Mouse (Mus musculus) gastrocnemius, postnatal 14 days (tissue): Measurements from ENCODE around the gene Peak1. TPM values are rescaled to one million over a fixed set of nuclear protein-coding genes. Genes with fewer than 3 reads are reported as not detected.
A peak's percentile ranks its signal among the peaks of the same experiment; 100 is the strongest.

ENCODE experiments used
- DNase-seq: peaks from one replicate; pipeline ENCODE4 v3.0.0; 2021; ENCODE audit warnings: mixed read lengths
- intact Hi-C: fragments of 180-260 bp; cut with DNase I; formaldehyde crosslinking; loops from one replicate; pipeline ENCODE4 v1.15.1; 2025; ENCODE audit warnings: low total_unique reads
- total RNA-seq, 2 experiments: library from RNA; stranded (reverse); gene quantifications; 2 replicates each; pipeline ENCODE4 v1.2.3; 2021

Gene Peak1
- total RNA-seq, 2 experiments from 2014 or later = 17.1 to 18.3 TPM

DNA sequence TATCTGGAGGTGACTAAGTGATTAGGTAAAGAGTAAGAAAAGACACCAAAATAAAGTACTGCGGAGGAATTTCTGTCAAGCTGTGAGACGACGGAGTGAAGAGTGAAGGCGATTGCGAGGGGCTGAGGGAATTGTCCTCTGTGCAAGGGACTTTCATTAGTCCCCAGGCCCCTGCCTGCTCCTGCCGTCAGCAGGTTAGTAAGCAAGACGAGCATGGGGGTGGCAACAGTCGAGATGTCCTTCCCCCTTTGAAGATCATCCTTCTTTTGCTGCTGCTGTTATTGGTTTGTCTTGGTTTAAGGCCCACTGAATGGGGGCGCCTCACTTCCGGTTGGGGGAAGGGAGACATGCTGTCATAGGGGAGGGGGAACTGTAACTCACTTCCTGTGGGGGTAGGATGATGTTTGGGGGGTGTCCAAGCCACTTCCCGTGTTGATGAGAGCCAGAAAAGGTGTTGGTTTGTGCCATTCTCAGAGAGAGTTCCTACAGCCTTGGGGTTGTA is 922 bp upstream of the Peak1 start:
- intact Hi-C loops = loop anchor here (5.0 to 10.0 kb wide), 2 partner anchors 89 to 154 kb away; no protein-coding TSS in a partner anchor
- peak; percentile 73 for DNase-seq

DNA sequence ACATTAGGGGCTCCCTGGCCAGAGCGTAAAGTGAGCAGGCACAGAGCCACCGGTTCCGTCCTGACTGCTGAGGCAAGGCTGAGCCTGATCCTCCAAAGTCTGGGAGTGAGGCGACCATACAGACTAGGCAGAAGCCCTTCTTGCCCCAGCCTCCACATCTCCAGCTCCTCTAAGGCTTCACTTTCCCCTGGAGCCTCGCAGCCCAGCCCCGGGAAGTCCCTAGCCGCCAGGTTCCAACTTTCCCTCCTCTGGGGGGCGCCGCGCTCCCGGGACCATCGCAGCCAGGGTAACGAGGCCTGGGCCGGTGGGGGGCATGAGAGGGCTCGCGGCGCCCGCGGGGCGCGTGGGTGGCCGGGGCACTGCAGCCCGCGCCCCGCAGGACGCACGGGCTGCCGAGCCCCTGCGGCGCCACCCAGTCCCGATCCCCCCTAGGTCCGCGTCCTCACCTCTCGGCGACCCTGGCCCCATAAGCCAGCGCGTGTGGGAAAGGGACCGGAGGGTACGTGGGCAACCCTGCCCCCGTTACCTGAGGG is 386 bp downstream of the Peak1 start:
- DNase-seq = peak; percentile 87
- intact Hi-C loops = loop anchor here (5.0 to 10.0 kb wide), 2 partner anchors 90 to 153 kb away; no protein-coding TSS in a partner anchor

DNA sequence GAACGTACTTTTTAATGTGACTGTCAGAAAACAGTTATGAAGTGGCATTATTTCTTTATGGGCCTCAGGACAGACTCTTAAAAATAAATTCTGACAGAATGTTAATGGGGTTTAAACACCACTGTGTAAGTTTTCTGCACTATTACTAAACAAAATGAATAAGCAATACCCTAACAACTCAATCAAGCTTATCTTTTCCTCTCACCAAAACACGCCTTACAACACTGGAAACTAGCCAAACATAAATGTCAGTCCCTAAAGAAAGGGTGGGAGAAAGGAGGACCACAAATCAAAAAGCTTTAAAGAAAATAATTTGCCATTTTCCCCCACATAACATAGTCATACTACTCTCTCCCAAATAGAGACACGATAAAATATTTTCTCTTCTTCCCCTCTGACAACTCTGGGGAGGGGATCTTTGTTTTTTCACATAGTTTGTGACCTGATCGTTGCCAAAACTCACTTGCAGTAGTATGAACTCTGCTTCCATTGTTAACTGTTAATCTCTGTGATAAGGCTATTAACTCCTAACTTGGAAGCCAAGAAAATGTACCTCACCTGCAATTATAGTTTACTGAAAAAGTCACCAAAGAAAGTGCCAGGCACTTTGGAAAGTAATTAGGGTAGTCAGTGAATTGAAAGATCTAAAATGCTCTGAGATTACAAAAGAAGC is 1.8 kb downstream of the Peak1 start:
- intact Hi-C loops = loop anchor here (5.0 to 10.0 kb wide), 2 partner anchors 91 to 151 kb away; no protein-coding TSS in a partner anchor
- no peak for DNase-seq

DNA sequence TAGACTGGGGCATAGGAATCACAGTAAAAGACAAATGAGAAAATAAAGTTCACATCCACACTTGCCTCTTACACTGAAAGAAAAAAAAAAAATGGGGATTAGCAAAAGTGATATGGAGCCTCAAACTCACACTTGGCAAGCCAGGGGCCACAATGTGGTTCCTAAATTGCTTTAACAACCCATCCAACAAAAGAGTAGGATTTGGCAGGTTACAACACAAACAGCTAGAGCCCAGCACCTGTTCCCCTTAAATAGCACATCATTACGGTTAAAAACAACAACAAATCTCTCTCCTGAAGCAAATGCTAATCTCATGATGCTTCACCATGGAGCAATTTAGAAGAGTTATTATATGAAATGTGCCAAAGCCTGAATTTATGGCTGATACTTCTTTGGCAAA is 2.5 kb downstream of the Peak1 start:
- DNase-seq = no peak
- intact Hi-C loops = loop anchor here (5.0 to 10.0 kb wide), 2 partner anchors 92 to 151 kb away; no protein-coding TSS in a partner anchor

DNA sequence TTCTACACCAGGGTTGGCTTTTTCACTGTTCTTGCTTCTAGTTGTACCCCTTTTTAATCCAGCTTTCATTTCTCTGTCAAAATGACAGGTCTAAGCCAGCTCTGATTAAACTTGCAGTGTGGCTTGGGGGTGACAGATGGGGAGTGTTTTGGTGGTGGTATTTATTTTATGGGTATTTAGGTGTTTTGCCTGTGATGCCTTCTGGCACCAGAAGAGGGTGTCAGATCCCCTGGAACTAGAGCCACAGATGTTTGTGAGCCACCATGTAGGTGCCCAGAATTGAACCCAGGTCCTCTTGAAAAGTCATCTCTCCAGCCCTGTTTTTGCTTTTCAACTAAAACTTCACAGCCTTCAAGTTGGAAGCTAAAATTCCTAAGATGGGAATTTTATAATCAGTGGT is 3.5 kb downstream of the Peak1 start:
- intact Hi-C loops = loop anchor here (10.0 kb wide), 1 partner anchor 150 kb away; no protein-coding TSS in a partner anchor
- DNase-seq = no peak

DNA sequence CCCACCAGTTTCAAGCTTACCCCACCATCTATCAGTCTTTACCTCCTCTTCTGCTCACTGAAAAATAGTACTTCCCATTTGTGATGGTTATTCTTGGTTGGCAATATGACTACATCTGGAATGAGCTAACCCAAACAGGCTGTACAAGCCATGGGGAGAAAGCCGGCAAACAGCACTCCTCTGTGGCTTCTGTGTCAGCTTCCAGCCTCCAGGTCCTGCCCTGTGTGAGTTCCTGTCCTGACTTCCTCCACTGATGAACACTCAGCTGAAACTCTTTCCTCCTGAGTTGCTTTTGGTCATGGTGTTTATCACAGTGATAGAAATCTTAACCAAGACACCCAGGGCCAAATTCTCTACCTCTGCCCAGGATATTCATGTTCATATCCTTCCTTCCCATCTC is 5.2 kb downstream of the Peak1 start:
- DNase-seq = no peak

DNA sequence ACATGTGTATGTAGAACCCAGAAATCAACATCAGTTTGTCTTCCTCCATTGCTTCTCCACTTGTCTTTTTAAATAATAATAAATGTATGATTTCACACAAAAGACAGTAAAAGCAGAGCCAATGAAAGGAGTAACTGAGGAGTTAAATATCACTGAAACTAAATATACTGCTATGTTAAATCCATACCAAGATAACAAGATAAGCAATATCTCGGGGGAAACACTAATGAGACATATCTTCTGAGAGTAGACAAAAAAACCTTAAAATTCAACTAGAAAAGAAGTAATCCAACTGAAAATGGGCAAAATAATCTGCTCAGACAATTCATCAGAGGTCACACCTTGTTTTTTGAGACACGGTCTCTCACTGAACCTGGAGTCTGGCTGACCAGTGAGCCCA is 7.9 kb downstream of the Peak1 start:
- DNase-seq = no peak

More for the DNA sequence above, 5.2 kb downstream of the Peak1 start:
- intact Hi-C loops = loop anchor here (10.0 kb wide), 1 partner anchor 148 kb away; no protein-coding TSS in a partner anchor

DNA sequence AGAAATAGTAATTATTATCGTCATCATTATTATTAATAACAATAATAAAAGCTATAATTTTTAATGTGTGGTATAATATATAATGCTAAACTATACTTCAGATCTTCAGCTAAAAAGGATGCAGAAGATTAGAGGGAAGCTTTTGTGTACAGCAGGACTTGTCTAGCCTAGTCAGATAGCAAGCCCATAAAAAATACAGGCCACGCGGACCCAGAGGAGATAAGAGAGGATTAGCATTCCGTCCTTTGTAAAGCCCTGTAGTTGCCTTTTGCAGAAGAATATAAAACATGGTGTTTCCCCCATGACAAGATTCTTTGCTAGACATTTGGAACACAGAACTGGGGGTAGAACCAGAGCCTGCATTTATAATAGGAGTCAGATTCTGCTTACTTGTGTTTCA is 13.2 kb downstream of the Peak1 start:
- intact Hi-C loops = no loop called here
- no peak for DNase-seq

More for the DNA sequence above, 7.9 kb downstream of the Peak1 start:
- intact Hi-C loops = loop anchor here (10.0 kb wide), 1 partner anchor 145 kb away; no protein-coding TSS in a partner anchor

DNA sequence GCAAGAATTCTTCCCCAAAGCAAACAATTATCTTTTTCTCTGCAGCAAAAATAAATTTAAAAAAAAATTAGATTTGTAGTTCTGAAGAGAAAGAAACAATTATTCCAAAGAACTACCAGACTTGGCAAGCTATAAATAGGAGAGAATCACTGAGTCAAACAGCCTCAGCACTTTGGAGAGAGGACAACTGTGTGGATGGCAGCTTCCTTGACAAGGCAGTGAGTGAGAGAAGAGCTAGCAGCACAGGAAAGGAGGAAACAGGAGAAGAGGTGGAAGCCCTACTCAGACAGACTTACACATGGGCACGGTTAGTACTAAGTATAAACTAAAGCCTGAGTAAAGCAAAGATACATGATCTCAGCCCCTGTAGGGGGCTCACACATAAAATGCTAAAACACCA is 21.6 kb downstream of the Peak1 start:
- DNase-seq = no peak
- intact Hi-C loops = no loop called here

DNA sequence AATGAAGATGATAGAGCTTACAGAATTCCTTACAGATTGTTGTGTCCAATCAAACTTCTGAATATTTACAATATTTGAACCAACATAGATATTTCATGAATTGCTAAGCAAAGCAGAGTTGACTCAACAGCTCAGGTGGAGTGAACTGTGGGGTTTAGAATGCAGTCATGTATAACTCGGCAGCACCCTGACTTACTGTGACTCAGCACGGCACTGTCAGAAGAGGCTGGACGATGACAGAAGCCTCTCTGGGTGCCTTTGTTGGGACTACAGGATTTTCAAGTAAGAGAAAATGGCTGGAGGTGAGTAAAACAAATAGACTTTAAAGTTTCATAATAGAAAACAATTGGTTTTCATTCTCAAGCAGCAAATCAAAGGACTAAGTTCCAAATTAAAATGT is 25.0 kb downstream of the Peak1 start:
- no peak for DNase-seq
- intact Hi-C loops = no loop called here

DNA sequence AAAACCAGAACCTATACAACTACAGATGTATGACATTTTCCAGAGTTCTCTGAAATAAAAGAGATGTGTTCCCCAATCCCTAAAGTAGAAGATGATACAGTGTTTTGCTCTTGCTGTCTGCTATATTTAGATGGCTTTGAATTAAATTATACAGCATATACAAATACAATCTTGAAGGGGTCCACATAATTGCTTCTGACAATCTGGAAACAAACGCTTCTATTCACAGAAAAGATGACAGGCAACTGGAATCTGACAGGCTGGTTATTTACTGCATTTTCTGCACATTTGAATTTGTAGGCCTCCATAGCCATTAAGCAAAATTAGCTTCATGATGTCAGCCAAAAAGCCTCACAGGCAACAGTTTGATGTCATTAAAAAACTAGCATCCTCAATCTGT is 35.1 kb downstream of the Peak1 start:
- intact Hi-C loops = no loop called here
- DNase-seq = no peak

DNA sequence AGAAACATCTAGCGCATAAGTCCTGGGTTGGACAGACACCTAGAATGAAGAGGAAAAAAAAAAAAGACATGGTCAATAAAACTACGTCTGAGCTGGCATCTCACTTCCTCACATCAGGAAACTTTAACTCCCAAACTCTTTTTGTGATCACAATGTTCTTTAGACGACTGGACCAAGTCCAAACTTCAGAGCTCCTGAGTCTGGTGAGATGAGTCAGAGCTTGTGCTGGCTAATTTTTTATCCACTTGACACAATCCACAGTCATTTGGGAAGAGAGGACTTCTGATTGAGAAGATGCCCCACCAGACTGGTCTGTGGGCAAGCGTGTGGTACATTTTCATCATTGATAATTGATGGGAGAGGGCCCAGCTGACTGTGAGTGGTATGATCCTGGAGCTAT is 43.5 kb downstream of the Peak1 start:
- DNase-seq = no peak
- intact Hi-C loops = no loop called here

DNA sequence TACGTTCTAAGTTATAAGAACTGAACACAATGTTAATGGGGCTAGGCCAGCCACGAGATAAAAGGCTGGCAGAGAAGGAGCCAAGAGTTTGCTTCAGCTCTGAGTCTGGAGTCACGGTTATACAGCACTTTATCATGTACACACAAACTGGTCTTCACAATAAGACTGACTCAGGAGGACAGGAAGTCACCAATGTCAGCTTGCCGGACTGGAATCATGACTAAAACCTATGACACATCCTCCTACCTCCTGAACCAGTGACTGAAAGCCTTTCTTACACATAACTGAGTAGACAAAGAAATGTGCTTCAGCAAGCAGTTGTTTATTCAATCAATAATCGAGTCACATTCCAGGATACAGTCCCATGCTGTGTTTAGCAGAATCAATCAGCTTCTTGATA is 47.2 kb downstream of the Peak1 start:
- no peak for DNase-seq
- intact Hi-C loops = no loop called here

DNA sequence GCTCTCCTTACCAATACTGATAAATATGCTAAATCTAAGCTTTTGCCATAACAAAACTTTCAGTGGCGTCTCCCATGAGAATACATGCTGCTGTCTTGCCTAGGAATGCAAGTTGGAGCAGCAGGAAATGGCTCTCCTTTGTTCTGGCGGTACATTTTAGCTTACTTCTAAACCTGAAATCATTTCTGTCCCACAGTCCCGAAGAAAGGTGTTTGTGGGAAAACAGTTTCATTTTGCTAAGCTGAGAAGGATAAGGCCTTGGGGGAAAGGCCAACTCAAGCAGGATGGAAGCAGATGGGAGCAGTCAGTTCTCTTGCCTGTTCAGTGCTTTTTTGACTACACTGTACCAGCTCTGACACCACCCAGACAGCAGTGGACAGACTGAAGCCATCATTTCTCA is 49.1 kb downstream of the Peak1 start:
- intact Hi-C loops = no loop called here
- DNase-seq = no peak

DNA sequence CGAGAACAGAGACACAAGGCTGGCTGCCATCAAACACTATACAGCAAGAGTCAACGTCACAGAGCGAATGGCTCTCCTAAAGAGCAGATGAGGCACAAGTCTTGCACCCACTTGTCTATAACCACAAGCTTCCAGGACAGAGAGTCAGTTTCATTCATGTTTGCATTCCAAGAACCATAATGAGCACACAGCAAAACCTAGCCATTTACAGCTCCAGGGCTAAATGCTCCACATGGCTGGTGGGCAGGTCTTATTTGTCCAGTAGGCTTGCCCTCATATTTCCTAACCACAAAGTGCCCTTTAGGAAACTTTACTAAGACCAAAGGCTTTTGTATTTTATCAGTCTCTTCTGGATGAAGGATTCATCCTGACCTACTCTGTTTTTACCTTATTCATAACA is 54.6 kb downstream of the Peak1 start:
- intact Hi-C loops = no loop called here
- no peak for DNase-seq

DNA sequence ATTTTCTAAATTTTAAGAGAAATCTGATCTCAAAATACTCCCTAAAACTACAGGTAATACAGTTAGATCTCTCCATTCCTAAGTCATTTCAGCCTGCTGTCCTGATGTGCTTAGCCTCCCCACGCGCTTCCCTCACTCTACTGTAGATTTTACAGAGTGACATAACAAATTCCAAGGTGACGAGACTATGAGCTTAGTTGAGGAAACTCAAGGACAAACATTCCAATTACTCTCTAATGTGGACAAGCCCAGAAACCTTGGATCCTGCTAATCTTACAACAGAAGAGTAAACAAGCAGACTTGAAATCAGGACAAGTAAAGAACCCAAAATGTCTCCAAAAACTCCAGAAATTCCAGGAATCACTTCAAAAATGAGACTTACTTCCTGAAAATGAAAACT is 58.6 kb downstream of the Peak1 start:
- intact Hi-C loops = no loop called here
- no peak for DNase-seq

DNA sequence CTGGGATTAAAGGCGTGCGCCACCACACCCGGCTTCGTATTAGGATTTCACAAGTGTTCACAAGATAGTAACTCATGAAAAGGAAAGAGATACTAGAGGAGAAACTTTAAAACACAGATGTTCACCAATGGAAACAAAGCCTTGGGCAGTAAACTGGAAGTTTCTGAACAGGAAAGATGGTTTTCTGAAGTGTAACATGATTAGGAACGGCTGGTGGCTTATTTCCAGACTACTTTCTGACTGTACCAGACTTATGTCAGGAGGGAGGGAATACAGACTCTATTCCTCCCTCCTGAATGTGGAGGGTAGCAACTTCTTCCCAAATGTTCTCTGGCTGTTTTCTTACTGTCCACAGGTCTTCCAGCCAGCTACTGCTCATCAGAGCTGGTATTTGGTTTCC is 62.7 kb downstream of the Peak1 start:
- intact Hi-C loops = no loop called here
- DNase-seq = no peak

DNA sequence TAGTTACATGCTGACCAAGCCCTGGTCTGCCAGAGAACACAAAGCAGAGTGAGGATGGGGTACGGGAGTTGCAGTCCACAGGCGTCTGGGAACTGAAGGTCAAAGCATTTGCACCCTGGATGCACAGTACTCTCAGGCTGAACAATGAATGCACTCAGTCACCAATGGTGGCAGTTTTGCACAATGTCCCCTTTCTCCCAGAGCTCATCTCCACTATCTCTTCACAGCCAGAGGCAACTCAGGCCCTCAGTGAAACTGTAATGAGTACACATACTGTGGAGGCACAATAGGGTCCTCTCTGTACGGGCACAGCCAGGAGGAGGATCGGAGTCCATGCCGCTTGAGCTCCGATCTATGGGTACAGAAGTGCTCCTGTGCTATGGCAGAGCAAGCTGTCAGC is 71.5 kb downstream of the Peak1 start:
- intact Hi-C loops = no loop called here

DNA sequence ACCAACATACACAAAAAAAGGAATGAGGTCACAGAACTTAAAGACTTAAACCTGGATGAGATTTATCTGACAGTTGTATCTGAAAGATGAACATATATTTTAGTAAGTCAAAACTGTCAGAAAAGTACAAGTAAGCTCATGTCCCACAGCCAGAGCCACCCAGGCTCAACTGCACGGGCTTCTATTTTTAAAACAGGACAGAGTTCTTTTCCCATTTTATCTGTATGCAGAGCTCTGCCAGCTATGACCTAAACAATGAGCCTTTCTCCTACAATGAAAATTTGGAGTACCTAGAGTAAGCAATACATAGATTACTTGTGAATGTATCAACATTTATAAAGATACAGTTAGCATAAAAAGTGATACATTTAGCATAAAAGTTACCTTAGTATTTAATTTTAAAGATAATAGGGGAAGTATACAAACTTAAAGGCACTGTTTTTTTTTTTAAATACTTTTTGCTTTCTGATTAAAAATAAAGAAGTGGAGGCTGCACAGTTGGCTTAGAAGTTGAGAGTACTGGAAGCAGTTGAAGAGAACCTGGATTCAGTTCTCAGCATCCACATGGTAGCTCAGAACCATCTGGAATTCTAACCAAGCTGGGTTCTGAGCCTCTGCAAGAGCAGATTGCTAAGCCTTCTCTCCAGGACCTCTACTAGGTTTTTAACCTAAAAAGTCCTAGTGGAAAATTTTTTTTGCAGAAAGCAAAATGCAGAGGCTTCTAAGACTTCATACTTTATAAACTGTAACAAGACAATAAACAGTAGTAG is 78.3 kb downstream of the Peak1 start:
- intact Hi-C loops = no loop called here
- DNase-seq = no peak

More for the DNA sequence above, 71.5 kb downstream of the Peak1 start:
- no peak for DNase-seq

DNA sequence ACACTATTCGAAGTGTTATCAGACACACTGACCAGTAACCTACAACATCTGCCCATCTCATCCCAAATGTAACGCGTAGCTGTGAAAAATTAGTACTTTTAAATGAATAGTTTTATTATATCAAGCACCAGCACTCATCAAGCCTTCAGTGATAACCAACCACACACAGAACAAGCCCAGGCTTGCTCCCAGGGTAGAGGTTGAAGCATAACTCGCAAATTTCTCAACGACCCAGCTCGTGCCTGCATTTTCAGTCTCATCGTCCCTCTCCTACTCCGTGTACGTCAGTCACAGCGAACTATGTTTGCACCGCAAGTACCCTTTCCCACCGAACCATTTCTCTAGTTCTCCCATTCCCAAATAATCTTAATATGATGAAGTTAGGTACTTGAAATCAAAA is 83.5 kb downstream of the Peak1 start:
- DNase-seq = no peak
- intact Hi-C loops = no loop called here
